ENCODE assay signal across 1 mouse cellular context in the genomic region with DNA sequence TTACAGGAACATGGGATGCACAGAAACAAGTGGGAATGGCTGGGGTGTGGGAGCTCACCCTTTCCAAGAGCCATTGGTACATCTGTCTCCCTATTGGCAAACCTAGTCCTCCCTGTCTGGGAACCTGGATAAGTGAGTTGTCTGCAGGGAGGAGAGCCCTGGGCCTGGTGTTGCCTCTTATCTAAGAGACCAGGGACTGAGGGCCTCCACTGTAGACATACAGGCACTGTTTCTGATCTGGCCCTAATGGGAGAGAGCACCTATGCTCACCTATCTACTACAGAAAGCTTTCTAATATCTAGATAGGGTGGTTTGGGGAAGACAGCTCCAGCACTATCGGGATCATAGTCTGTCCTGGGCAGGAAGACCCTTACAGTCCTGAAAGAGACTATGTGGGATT.
A peak's percentile ranks its signal among the peaks of the same experiment; 100 is the strongest.
TF ChIP-seq lines count a peak whose summit lies in the region.

No protein-coding gene starts in this region.

TF ChIP-seq in MEL, 35 proteins besides CTCF, POLR2A, EP300 and RAD21:
- TF ChIP-seq ELF1 (IDR thresholded peaks at IDR 0.05; ENCODE audit: low read depth, low read length) (no peak), SIN3A (IDR thresholded peaks at IDR 0.05; ENCODE audit: low read length) (0 out of 2 replicates have a peak, but pooled peaks have one; percentile 13), JUND (IDR thresholded peaks at IDR 0.05; ENCODE audit: low read depth, low read length) (no peak), TCF12 (IDR thresholded peaks at IDR 0.05; ENCODE audit: low read depth, low read length) (peak; percentile 46; the same call in 1 of the 2 replicates), TAL1 (IDR thresholded peaks at IDR 0.05; ENCODE audit: low read length) (peak; percentile 85), NRF1 (IDR thresholded peaks at IDR 0.05; ENCODE audit: insufficient read depth, low read depth, low read length, poor library complexity, severe bottlenecking) (no peak), POLR2AphosphoS5 (IDR thresholded peaks at IDR 0.05; ENCODE audit: borderline replicate concordance, low read depth, low read length) (no peak), GATA1 (IDR thresholded peaks at IDR 0.05; ENCODE audit: low read depth, low read length) (peak; percentile 60), NELFE (IDR thresholded peaks at IDR 0.05; ENCODE audit: low read depth, low read length) (no peak), CHD1 (IDR thresholded peaks at IDR 0.05; ENCODE audit: low read depth, low read length) (no peak)
